Mouse (Mus musculus) layer of hippocampus, adult 11-12 months (tissue): ENCODE results near the gene Gabpb1.
"Not testable (repeated sequence)": the region's sequence is repeated elsewhere in the genome, so short reads cannot be mapped to it uniquely, and the experiment has no call there.

Experiments used
- DNase-seq: peaks from one replicate; pipeline ENCODE4 v3.0.0; 2022; ENCODE audit warnings: low spot score

Gene Gabpb1

GRCm38 (mm10) chr2:126640298-126640697 lies 35.8 kb downstream of the Gabpb1 start:
- no peak for DNase-seq

- DNase-seq, result no peak
Observed at GRCm38 (mm10) chr2:126635939-126636823, 40.0 kb downstream of the Gabpb1 start.

- no peak for DNase-seq
Observed at GRCm38 (mm10) chr2:126633165-126633564, 43.0 kb downstream of the Gabpb1 start.

GRCm38 (mm10) chr2:126628455-126628995 lies 47.6 kb downstream of the Gabpb1 start:
- DNase-seq, result no peak

GRCm38 (mm10) chr2:126623138-126623537 lies 53.0 kb downstream of the Gabpb1 start:
- no peak for DNase-seq

- DNase-seq, result no peak
Observed at GRCm38 (mm10) chr2:126622455-126622854, 53.7 kb downstream of the Gabpb1 start.

- no peak for DNase-seq
Observed at GRCm38 (mm10) chr2:126619249-126619704, 56.9 kb downstream of the Gabpb1 start, which contains the start of gene Hdc. TSS of gene Hdc (minus strand) at chr2:126619299.

GRCm38 (mm10) chr2:126618470-126619179 lies 57.5 kb downstream of the Gabpb1 start:
- DNase-seq, result no peak

GRCm38 (mm10) chr2:126615355-126615754 lies 60.8 kb downstream of the Gabpb1 start:
- DNase-seq, result no peak

GRCm38 (mm10) chr2:126609600-126609999 lies 66.5 kb downstream of the Gabpb1 start:
- DNase-seq, result not testable (repeated sequence)

- no peak for DNase-seq
Observed at GRCm38 (mm10) chr2:126607553-126608203, 68.5 kb downstream of the Gabpb1 start.

- DNase-seq, result no peak
Observed at GRCm38 (mm10) chr2:126606688-126607062, 69.5 kb downstream of the Gabpb1 start.

- no peak for DNase-seq
Observed at GRCm38 (mm10) chr2:126606061-126606687, 70.0 kb downstream of the Gabpb1 start.

- no peak for DNase-seq
Observed at GRCm38 (mm10) chr2:126601918-126602600, 74.1 kb downstream of the Gabpb1 start.

- no peak for DNase-seq
Observed at GRCm38 (mm10) chr2:126600533-126600932, 75.6 kb downstream of the Gabpb1 start.

- DNase-seq, result no peak
Observed at GRCm38 (mm10) chr2:126599005-126599404, 77.1 kb downstream of the Gabpb1 start.

- DNase-seq, result no peak
Observed at GRCm38 (mm10) chr2:126598359-126598758, 77.8 kb downstream of the Gabpb1 start.

GRCm38 (mm10) chr2:126597279-126598241 lies 78.6 kb downstream of the Gabpb1 start:
- DNase-seq, result peak; percentile 26

- no peak for DNase-seq
Observed at GRCm38 (mm10) chr2:126596347-126597072, 79.6 kb downstream of the Gabpb1 start.
